Mouse (Mus musculus) embryonic fibroblast, embryonic 13.5 days (primary cell): ENCODE measurements around the gene Ubl4b. TPM values are rescaled to one million over a fixed set of nuclear protein-coding genes. Genes with fewer than 3 reads are reported as not detected.
A peak's percentile ranks its signal among the peaks of the same experiment; 100 is the strongest.

Experiments used
- H3K27ac ChIP-seq: 2 replicates; pipeline ENCODE4 v1.5.1; 2012; ENCODE audit warnings: low read length, control low read depth, inconsistent platforms; ENCODE audit not compliant: insufficient read depth
- H3K4me1 ChIP-seq: 2 replicates; pipeline ENCODE4 v1.6.1; 2011; ENCODE audit warnings: low read length; ENCODE audit not compliant: control insufficient read depth, insufficient read depth
- H3K4me3 ChIP-seq: 2 replicates; pipeline ENCODE4 v1.5.1; 2011; ENCODE audit warnings: mild to moderate bottlenecking, control low read depth, low read length; ENCODE audit not compliant: insufficient read depth
- CTCF ChIP-seq: IDR thresholded peaks from 2 replicates; pipeline ENCODE4 v1.5.1; 2011; ENCODE audit warnings: mild to moderate bottlenecking, control low read depth, low read length, moderate library complexity, borderline replicate concordance; ENCODE audit not compliant: insufficient read depth
- POLR2A ChIP-seq: IDR thresholded peaks from 2 replicates; pipeline ENCODE4 v1.6.1; 2011; ENCODE audit warnings: low read depth, mild to moderate bottlenecking, control low read depth, low read length, moderate library complexity
- polyA plus RNA-seq: library from polyadenylated mRNA; stranded (reverse); fragments of >200 nt; gene quantifications from 2 replicates; pipeline ENCODE4 v1.2.4, GENCODE M21; 2011; ENCODE audit warnings: low read depth; ENCODE audit not compliant: missing spikeins, insufficient read length

The Ubl4b gene
- polyA plus RNA-seq, 1 experiment: 0.37 TPM

- Histone ChIP-seq H3K4me3 (no peak overlapping the region), H3K27ac (no peak overlapping the region), H3K4me1 (no peaks in the 10 kb centered on the region)
- no peak for TF ChIP-seq CTCF
Observed at GRCm38 (mm10) chr3:107529182-107529581, 25.7 kb downstream of the Ubl4b start.

GRCm38 (mm10) chr3:107528401-107529118 lies 26.3 kb downstream of the Ubl4b start:
- Histone ChIP-seq H3K27ac (no peak overlapping the region), H3K4me3 (no peak overlapping the region), H3K4me1 (no peaks in the 10 kb centered on the region)
- no peak for TF ChIP-seq CTCF
- TF ChIP-seq POLR2A: no peak

DNA sequence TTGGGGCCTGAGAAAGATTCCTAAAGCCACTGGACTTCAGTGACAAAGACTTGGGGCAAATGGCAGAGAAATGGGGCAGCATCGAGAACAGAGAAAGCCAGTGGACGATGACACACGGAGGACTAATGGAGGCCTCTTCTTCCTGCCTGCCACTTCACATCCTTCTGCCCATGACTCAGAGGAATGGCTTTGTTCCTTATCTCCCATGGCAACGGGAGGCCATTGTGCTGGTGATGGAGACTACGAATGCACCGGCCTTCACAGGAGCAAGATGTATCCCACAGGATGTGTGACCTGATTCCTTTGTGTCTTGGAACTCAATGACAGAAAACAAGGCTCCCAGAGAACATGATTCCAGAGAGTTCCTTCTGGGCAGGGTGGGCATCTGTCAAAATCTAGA lies 30.3 kb downstream of the Ubl4b start:
- H3K4me1 ChIP-seq: no peaks in the 10 kb centered on the region
- no peak overlapping the region for H3K27ac ChIP-seq
- no peak overlapping the region for H3K4me3 ChIP-seq
- TF ChIP-seq CTCF (no peak), POLR2A (no peak)

GRCm38 (mm10) chr3:107520931-107521330 lies 33.9 kb downstream of the Ubl4b start:
- Histone ChIP-seq H3K27ac (no peak overlapping the region), H3K4me3 (no peak overlapping the region), H3K4me1 (no peaks in the 10 kb centered on the region)
- TF ChIP-seq POLR2A (no peak), CTCF (no peak)

GRCm38 (mm10) chr3:107517631-107518108 lies 37.2 kb downstream of the Ubl4b start, which contains the start of gene Slc6a17:
Gene Slc6a17, minus strand, starts transcription at chr3:107518018.
- no peak within 1 kb of the TSS for H3K27ac ChIP-seq
- no peaks in the 10 kb centered on the region for H3K4me1 ChIP-seq
- H3K4me3 ChIP-seq: peak within 1 kb of the TSS; percentile 43
- 0 out of 2 replicates have a peak, but pooled peaks have one; percentile 43 for TF ChIP-seq POLR2A
- no peak for TF ChIP-seq CTCF

DNA sequence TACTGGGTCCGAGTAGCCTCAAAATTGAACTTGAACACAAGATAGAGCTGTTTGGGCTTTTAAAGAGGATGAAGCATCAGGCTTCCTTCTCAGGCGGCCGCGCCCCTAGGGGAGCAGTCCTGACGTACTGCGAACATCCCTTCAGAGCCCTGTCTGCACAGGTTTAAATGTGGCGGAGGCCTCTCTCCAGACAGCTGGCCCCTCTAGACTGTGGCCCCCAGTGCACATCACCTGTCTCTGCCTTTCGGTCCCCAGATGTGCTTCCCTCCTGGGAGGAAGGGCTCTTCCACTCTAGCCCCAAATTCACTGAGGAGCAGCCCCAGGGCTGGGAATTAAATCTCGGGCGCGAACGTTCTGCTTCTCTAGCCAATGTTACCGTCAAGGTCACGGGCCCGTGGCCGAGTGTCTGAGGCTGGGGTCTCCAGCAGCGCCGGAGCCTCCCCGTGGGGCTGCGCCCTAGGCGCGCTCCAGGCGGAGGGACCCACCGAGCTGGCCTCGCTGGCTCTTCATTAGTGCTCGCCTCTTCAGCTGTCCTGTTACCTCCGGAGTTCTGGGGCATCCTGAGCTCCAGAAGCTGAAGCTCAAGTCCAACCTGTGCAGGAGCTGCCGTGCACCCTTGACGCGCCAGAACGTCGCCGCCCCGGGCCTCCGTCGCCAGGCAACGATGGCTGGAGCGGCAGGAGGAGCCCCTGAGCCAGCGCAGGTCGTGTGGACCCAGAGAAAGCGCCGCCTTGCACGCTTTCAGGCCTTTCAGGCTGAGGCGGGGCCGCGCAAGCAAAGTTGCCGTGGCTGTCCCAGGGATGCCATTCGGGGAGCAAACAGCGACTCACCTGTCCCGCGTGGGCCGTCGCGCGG lies 37.9 kb downstream of the Ubl4b start:
- TF ChIP-seq POLR2A (no peak), CTCF (no peak)
- Histone ChIP-seq H3K4me1 (no peaks in the 10 kb centered on the region), H3K27ac (no peak overlapping the region), H3K4me3 (peak overlapping the region; percentile 43)

DNA sequence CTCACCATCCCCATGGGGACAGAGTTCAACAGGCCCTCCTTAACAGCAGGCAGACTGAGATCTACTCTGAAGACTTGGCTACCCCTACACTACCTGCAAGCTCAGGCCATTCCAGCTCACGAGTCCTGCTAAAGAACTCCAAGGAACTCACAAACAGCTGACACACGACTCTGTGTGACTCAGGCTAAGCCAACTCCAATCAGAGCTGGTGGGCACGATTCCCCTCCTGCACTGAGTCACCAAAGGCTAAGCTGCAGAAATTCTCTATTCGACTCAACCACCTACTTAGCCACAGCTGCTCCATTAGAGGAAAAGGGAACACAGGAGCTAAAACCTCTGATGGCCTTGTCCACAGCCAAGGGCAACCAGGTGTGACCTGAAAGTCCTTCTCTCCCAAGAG lies 38.9 kb downstream of the Ubl4b start:
- H3K4me1 ChIP-seq: no peaks in the 10 kb centered on the region
- no peak overlapping the region for H3K4me3 ChIP-seq
- H3K27ac ChIP-seq: no peak overlapping the region
- TF ChIP-seq CTCF (no peak), POLR2A (no peak)

GRCm38 (mm10) chr3:107511416-107511815 lies 43.5 kb downstream of the Ubl4b start:
- H3K27ac ChIP-seq: no peak overlapping the region
- no peaks in the 10 kb centered on the region for H3K4me1 ChIP-seq
- TF ChIP-seq CTCF: no peak
- no peak for TF ChIP-seq POLR2A
- no peak overlapping the region for H3K4me3 ChIP-seq

DNA sequence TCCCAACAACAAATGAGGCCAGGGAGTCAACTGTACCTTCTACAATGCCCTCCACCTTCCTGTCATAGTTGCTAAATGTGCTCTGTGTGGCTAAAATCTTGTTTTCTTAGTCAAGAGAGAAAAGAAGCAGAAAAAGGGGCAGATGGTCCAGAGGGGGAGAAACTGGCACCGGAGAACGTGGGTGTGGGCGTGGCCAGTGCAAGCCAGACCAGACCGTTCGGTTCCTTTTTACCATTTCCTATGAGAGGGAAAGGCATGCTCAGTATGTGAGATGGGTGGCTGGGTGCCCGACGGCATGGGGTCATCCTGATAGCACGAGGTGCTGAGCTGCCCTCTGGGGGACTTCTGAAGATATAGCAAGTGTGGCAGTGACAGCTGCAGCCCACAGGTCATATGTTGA lies 46.2 kb downstream of the Ubl4b start:
- Histone ChIP-seq H3K4me3 (no peak overlapping the region), H3K27ac (no peak overlapping the region), H3K4me1 (0 out of 2 replicates have a peak, but pooled peaks cover 2% of the 10 kb centered on the region)
- TF ChIP-seq CTCF (no peak), POLR2A (no peak)

- Histone ChIP-seq H3K4me3 (no peak overlapping the region), H3K27ac (no peak overlapping the region), H3K4me1 (0 out of 2 replicates have a peak, but pooled peaks cover 2% of the 10 kb centered on the region)
- TF ChIP-seq CTCF (no peak), POLR2A (no peak)
Observed at GRCm38 (mm10) chr3:107507966-107508365, 46.9 kb downstream of the Ubl4b start.
